23 mouse cellular contexts compared by ENCODE assay signal in genomic region chr13:25106740-25107139, GRCm38 (mm10). TPM values are rescaled to one million over a fixed set of nuclear protein-coding genes. Genes with fewer than 3 reads are reported as not detected.
A peak's percentile ranks its signal among the peaks of the same experiment; 100 is the strongest.
DNase-seq lines count a peak whose midpoint lies in the region; ATAC-seq and TF ChIP-seq lines count a peak whose summit lies in the region.
"Had no signal": no experiment of that assay in that cellular context is flagged by ENCODE, and none has a peak within 500 bp of the region (broad histone marks: within the 10 kb centered on the region; RNA-seq: fewer than 3 reads in every experiment).

No protein-coding gene starts in this region.

- WGBS in liver, adult 2 months, result 38% methylated on average over 5 of the region's 5 CpGs
- 76% methylated on average over 5 of the region's 5 CpGs for WGBS in liver, embryonic 11.5 days
- 43% methylated on average over 5 of the region's 5 CpGs for WGBS in kidney, postnatal 0 days

- no peaks in the 10 kb centered on the region for H3K27me3 ChIP-seq in liver, adult 2 months (ENCODE audit: control insufficient read depth, insufficient read depth, low read length)
- no peaks in the 10 kb centered on the region for H3K27me3 ChIP-seq in liver, embryonic 11.5 days (replicated peaks; ENCODE audit: control insufficient read depth, insufficient read depth, low read length)
- no peaks in the 10 kb centered on the region for H3K27me3 ChIP-seq in kidney, postnatal 0 days (ENCODE audit: insufficient read depth, low read length)
- H3K27me3 ChIP-seq: forebrain, embryonic 13.5 days; limb, embryonic 12.5 days; lung, embryonic 15.5 days; neural tube, embryonic 15.5 days had no signal

- H3K36me3 ChIP-seq in liver, adult 2 months (ENCODE audit: control insufficient read depth, insufficient read depth, low read length), result no peaks in the 10 kb centered on the region
- no peaks in the 10 kb centered on the region for H3K36me3 ChIP-seq in liver, embryonic 11.5 days (ENCODE audit: control insufficient read depth, insufficient read depth, low read length)
- no peaks in the 10 kb centered on the region for H3K36me3 ChIP-seq in kidney, postnatal 0 days (ENCODE audit: insufficient read depth, low read length)
- H3K36me3 ChIP-seq: hindbrain, embryonic 10.5 days; limb, embryonic 12.5 days; lung, embryonic 15.5 days; neural tube, embryonic 15.5 days had no signal

- no peak for TF ChIP-seq CTCF in liver, adult 2 months (IDR thresholded peaks at IDR 0.05; ENCODE audit: low read depth, low read length)
- no peak for TF ChIP-seq CTCF in kidney, postnatal 0 days (IDR thresholded peaks at IDR 0.05; ENCODE audit: low read depth)

- no peaks in the 10 kb centered on the region for H3K79me2 ChIP-seq in liver, adult 2 months (ENCODE audit: control insufficient read depth, insufficient read depth, low read length)

- ATAC-seq in liver, embryonic 11.5 days (replicated peaks; ENCODE audit: low FRiP score), result no peak
- peak; percentile 85 for ATAC-seq in kidney, postnatal 0 days (replicated peaks; ENCODE audit: low FRiP score, low read depth)
- ATAC-seq: forebrain, embryonic 13.5 days; hindbrain, postnatal 0 days; intestine, postnatal 0 days; midbrain, embryonic 16.5 days had no signal

- no peak overlapping the region for H3K4me3 ChIP-seq in liver, adult 2 months (ENCODE audit: insufficient read depth, low read depth, low read length)
- H3K4me3 ChIP-seq in liver, embryonic 11.5 days (ENCODE audit: low read depth, low read length), result no peak overlapping the region
- no peak overlapping the region for H3K4me3 ChIP-seq in kidney, postnatal 0 days (replicated peaks; ENCODE audit: low read depth, low read length)
- H3K4me3 ChIP-seq: forebrain, embryonic 13.5 days; hindbrain, embryonic 10.5 days; limb, embryonic 12.5 days; lung, embryonic 15.5 days; neural tube, embryonic 15.5 days had no signal

- H3K4me1 ChIP-seq in liver, adult 2 months (ENCODE audit: control insufficient read depth, insufficient read depth, low read length), result peaks cover 2% of the 10 kb centered on the region; the same call in 1 of the 2 replicates
- H3K4me1 ChIP-seq in liver, embryonic 11.5 days (replicated peaks; ENCODE audit: control insufficient read depth, insufficient read depth, low read length), result no peaks in the 10 kb centered on the region
- 0 out of 2 replicates have a peak, but pooled peaks cover 4% of the 10 kb centered on the region for H3K4me1 ChIP-seq in kidney, postnatal 0 days (replicated peaks; ENCODE audit: insufficient read depth, low read length)
- H3K4me1 ChIP-seq: forebrain, embryonic 13.5 days; lung, embryonic 15.5 days; neural tube, embryonic 15.5 days had no signal

- H3K9ac ChIP-seq in liver, adult 2 months (ENCODE audit: low read depth, low read length), result no peak overlapping the region
- H3K9ac ChIP-seq in liver, embryonic 11.5 days (ENCODE audit: low read depth, low read length), result no peak overlapping the region
- H3K9ac ChIP-seq in kidney, postnatal 0 days (ENCODE audit: low read depth, low read length), result no peak overlapping the region
- H3K9ac ChIP-seq: forebrain, embryonic 13.5 days; limb, embryonic 12.5 days; liver, embryonic 14.5 days; lung, embryonic 15.5 days; neural tube, embryonic 15.5 days had no signal

- H3K9me3 ChIP-seq in liver, embryonic 11.5 days (ENCODE audit: control insufficient read depth, low read length), result no peaks in the 10 kb centered on the region
- no peaks in the 10 kb centered on the region for H3K9me3 ChIP-seq in kidney, postnatal 0 days (replicated peaks; ENCODE audit: low read length)
- H3K9me3 ChIP-seq: forebrain, embryonic 13.5 days; hindbrain, embryonic 10.5 days; limb, embryonic 12.5 days; lung, embryonic 15.5 days; neural tube, embryonic 15.5 days had no signal

- no peak overlapping the region for H3K4me2 ChIP-seq in liver, embryonic 11.5 days
- no peak overlapping the region for H3K4me2 ChIP-seq in kidney, postnatal 0 days (ENCODE audit: low read length)
- H3K4me2 ChIP-seq: forebrain, embryonic 13.5 days; limb, embryonic 12.5 days; lung, embryonic 15.5 days; neural tube, embryonic 15.5 days had no signal

- H3K27ac ChIP-seq in liver, adult 2 months (replicated peaks; ENCODE audit: insufficient read depth, low read depth, low read length), result no peak overlapping the region
- no peak overlapping the region for H3K27ac ChIP-seq in liver, embryonic 11.5 days (ENCODE audit: low read depth, low read length)
- peak overlapping the region; percentile 76; the same call in 1 of the 2 replicates for H3K27ac ChIP-seq in kidney, postnatal 0 days
- H3K27ac ChIP-seq: forebrain, embryonic 13.5 days; hindbrain, embryonic 10.5 days; hindbrain, postnatal 0 days; limb, embryonic 12.5 days; liver, embryonic 14.5 days; lung, embryonic 15.5 days; neural tube, embryonic 15.5 days; stomach, postnatal 0 days had no signal

- TF ChIP-seq POLR2A in liver, adult 2 months (IDR thresholded peaks at IDR 0.05; ENCODE audit: extremely low read depth, insufficient read depth, low read length), result no peak

- peak; percentile 29 for DNase-seq in liver, adult 2 months (ENCODE audit: extremely low read depth, low read depth, low spot score)
- DNase-seq in liver, embryonic 11.5 days (ENCODE audit: low spot score), result no peak
- DNase-seq in kidney, adult 18-20 months, result peak; percentile 57
- peak; percentile 54 for DNase-seq in kidney, postnatal 0 days (ENCODE audit: low spot score)
- no peak for DNase-seq in layer of hippocampus, postnatal 10 days (ENCODE audit: low spot score in 2 of 2)
- no peak for DNase-seq in thymus, postnatal 25 days
- DNase-seq in urinary bladder, adult 18-20 months (ENCODE audit: low spot score in 2 of 2), result no peak
- DNase-seq: adrenal gland, adult 8-10 months; cerebellum, adult 9-10 months; gastrocnemius, postnatal 36 days; layer of hippocampus, adult 9-11 months; lung, postnatal 4 days; right cerebral cortex, postnatal 25 days had no signal

RNA-seq across cellular contexts. Expression of gene Dcdc2a, which starts 50.9 kb away (rescaled TPM):
- total RNA-seq in liver, adult 2 months (2014; rRNA removed), result 0.83 and 0.94 TPM in 2 replicates
- polyA plus RNA-seq in liver, adult 2 months (2012; rRNA removed), result 0.29 TPM in 2 replicates
- 0.30 and 0.48 TPM in 2 replicates for polyA plus RNA-seq in liver, embryonic 11.5 days (2014; fragmentation: Nextera tagmentation; extraction: Ambion mirVana)
- 73.7 and 88.5 TPM in 2 replicates for polyA plus RNA-seq in kidney, postnatal 0 days (2015; fragmentation: Nextera tagmentation; extraction: Ambion mirVana)
- total RNA-seq in layer of hippocampus, postnatal 10 days (2021), result 10 to 100 TPM in 1 of 2 experiments, 1 to 10 TPM in 1; 9.1 to 11.8 TPM

Comparison
In these comparisons a context has a peak if more than half of its experiments do, and no peak if none do; other contexts are left out.
1. DNase-seq: peak in liver, adult 2 months (single experiment), kidney, adult 18-20 months (single experiment) and kidney, postnatal 0 days (single experiment); none in liver, embryonic 11.5 days (single experiment), layer of hippocampus, postnatal 10 days (0 of 2), thymus, postnatal 25 days (single experiment) and urinary bladder, adult 18-20 months (0 of 2).
2. RNA of gene Dcdc2a, which starts 50.9 kb away (polyA plus RNA-seq): 73.7 to 88.5 TPM in kidney, postnatal 0 days; 0.30 to 0.48 TPM in liver, embryonic 11.5 days and 0.29 TPM in liver, adult 2 months; every median in the first group is over 10 times any median in the second.